1 mouse cellular context compared by ENCODE assay signal in the genomic region with DNA sequence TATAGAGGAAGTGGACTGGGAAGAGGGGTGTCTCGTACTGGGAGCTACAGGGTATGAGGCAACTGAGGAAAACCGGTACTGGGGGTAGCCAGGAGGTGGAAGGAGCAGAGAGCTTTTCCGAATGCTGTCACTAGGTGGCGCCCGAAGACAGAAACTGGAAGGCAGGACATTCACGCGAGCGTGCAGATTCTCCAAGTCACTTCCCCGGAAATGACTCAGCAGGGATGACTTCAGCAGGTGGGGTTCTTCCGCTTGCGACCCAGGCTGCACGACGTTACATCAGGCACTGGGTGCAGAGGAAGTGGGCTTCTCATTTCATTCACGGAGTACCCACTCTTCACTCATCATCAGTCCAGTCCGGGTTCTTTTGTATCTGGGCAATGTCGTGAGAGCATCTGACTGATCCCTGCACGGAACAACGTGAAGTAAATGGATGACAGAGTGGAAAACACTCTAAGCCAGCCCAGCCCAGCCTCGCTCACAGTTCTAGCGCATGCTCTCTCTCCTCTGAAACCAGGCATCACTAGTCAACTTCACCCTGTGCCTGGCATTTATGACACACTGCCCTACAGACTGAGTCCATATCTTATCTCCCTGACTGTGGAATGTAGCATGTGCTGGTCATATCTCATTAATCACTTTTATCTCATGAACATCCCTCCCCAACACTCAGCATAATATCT.
TF ChIP-seq lines count a peak whose summit lies in the region.

No protein-coding gene starts in this region.

TF ChIP-seq in MEL, 35 proteins besides CTCF, POLR2A, EP300 and RAD21 (continued from another document):
- TF ChIP-seq KAT2A (conservative IDR thresholded peaks at IDR 0.05; ENCODE audit: low read depth, low read length) (0 out of 2 replicates have a peak, but pooled peaks have one; percentile 37), POLR2AphosphoS5 (IDR thresholded peaks at IDR 0.05; ENCODE audit: borderline replicate concordance, low read depth, low read length) (0 out of 2 replicates have a peak, but pooled peaks have one; percentile 40), BHLHE40 (IDR thresholded peaks at IDR 0.05; ENCODE audit: borderline replicate concordance, low read depth, low read length) (peak; percentile 76), CHD2 (IDR thresholded peaks at IDR 0.05; ENCODE audit: low read length) (peak; percentile 48), ZKSCAN1 (IDR thresholded peaks at IDR 0.05; ENCODE audit: low read depth, low read length) (no peak), RCOR1 (IDR thresholded peaks at IDR 0.05; ENCODE audit: low read depth, low read length) (peak; percentile 45), MAFK (IDR thresholded peaks at IDR 0.05; ENCODE audit: borderline replicate concordance, low read depth, low read length) (peak; percentile 90), NRF1 (IDR thresholded peaks at IDR 0.05; ENCODE audit: insufficient read depth, low read depth, low read length, poor library complexity, severe bottlenecking) (peak; percentile 62; the same call in 1 of the 2 replicates), JUND (IDR thresholded peaks at IDR 0.05; ENCODE audit: low read depth, low read length) (peak; percentile 79), E2F4 (IDR thresholded peaks at IDR 0.05; ENCODE audit: borderline replicate concordance, low read depth, low read length) (no peak), POLR2AphosphoS2 (IDR thresholded peaks at IDR 0.05; ENCODE audit: low read length) (peak; percentile 73; the same call in 1 of the 2 replicates), MAX (IDR thresholded peaks at IDR 0.05; ENCODE audit: low read length) (peak; percentile 86), UBTF (IDR thresholded peaks at IDR 0.05; ENCODE audit: borderline replicate concordance, insufficient read depth, low read depth, low read length) (no peak), MXI1 (IDR thresholded peaks at IDR 0.05; ENCODE audit: low read depth, low read length) (peak; percentile 52; the same call in 1 of the 2 replicates), ZC3H11A (IDR thresholded peaks at IDR 0.05; ENCODE audit: low read depth, low read length) (peak; percentile 64)
